Mouse (Mus musculus) heart, postnatal 0 days (tissue): ENCODE data around the gene Irf6. TPM values are rescaled to one million over a fixed set of nuclear protein-coding genes. Genes with fewer than 3 reads are reported as not detected.

Source experiments
- ATAC-seq: fragments of 200-750 bp; cut with Nextera tagmentation; 2 replicates; pipeline ENCODE4 v1.8.0; 2017; ENCODE audit warnings: low read depth, moderate number of reproducible peaks, moderate library complexity; ENCODE audit not compliant: insufficient read depth
- DNase-seq: peaks from one replicate; pipeline ENCODE4 v3.0.0-alpha.2; 2016; ENCODE audit warnings: low spot score
- H3K27ac ChIP-seq: fragments of 300-500 bp; sonication (generic); 2 replicates; pipeline ENCODE4 v1.5.1; 2014; ENCODE audit warnings: low read depth, mild to moderate bottlenecking
- H3K27me3 ChIP-seq: fragments of 300-500 bp; sonication (generic); 2 replicates; pipeline ENCODE4 v1.6.1; 2014; ENCODE audit warnings: low read length, mixed read lengths; ENCODE audit not compliant: control insufficient read depth, insufficient read depth
- H3K36me3 ChIP-seq: fragments of 300-500 bp; sonication (generic); replicated peaks from 2 replicates; pipeline ENCODE4 v1.6.1; 2014; ENCODE audit warnings: low read length, mixed read lengths; ENCODE audit not compliant: control insufficient read depth, insufficient read depth
- H3K4me1 ChIP-seq: fragments of 300-500 bp; sonication (generic); 2 replicates; pipeline ENCODE4 v1.6.1; 2014; ENCODE audit warnings: antibody characterized with exemption; ENCODE audit not compliant: control insufficient read depth, insufficient read depth
- H3K4me2 ChIP-seq: fragments of 300-500 bp; sonication (generic); 2 replicates; pipeline ENCODE4 v1.6.1; 2014; ENCODE audit warnings: low read depth, mild to moderate bottlenecking, low read length, moderate library complexity
- H3K4me3 ChIP-seq: fragments of 300-500 bp; sonication (generic); 2 replicates; pipeline ENCODE4 v1.5.1; 2014; ENCODE audit warnings: low read depth, low read length
- H3K9ac ChIP-seq: fragments of 300-500 bp; sonication (generic); replicated peaks from 2 replicates; pipeline ENCODE4 v1.6.1; 2014; ENCODE audit warnings: low read depth, low read length, mixed read lengths
- H3K9me3 ChIP-seq: fragments of 300-500 bp; sonication (generic); replicated peaks from 2 replicates; pipeline ENCODE4 v1.6.1; 2016; ENCODE audit warnings: low read length; ENCODE audit not compliant: control insufficient read depth
- CTCF ChIP-seq: IDR thresholded peaks from 2 replicates; pipeline ENCODE4 v1.5.1; 2016; ENCODE audit warnings: antibody characterized with exemption, control low read depth, low read depth
- EP300 ChIP-seq: IDR thresholded peaks from 2 replicates; pipeline ENCODE4 v1.6.1; 2016; ENCODE audit warnings: antibody characterized with exemption, low read depth
- WGBS: fragments of 180-500 bp; shearing (Covaris S2); extraction: QIAGEN DNeasy Blood & Tissue Kit; methylation state at CpG from one replicate; pipeline ENCODE4 v1.1.7; 2014; 5-methylcytosine and 5-hydroxymethylcytosine counted together
- polyA plus RNA-seq: library from polyadenylated mRNA; unstranded; fragments of >200 nt; fragmentation: Nextera tagmentation; extraction: Ambion mirVana; gene quantifications from 2 replicates; pipeline ENCODE4 v1.2.1, GENCODE M21; 2015
- total RNA-seq: library from RNA; depleted of rRNA; stranded (reverse); fragments of >200 nt; gene quantifications from 2 replicates; pipeline ENCODE4 v1.2.3, GENCODE M21; 2014; ENCODE audit warnings: low replicate concordance

Gene Irf6
- total and polyA plus RNA-seq, 2 experiments from 2014 or later: 2.2 to 6.6 TPM

- no peak for TF ChIP-seq EP300
- TF ChIP-seq CTCF: no peak
- 77% methylated on average over 3 of the region's 3 CpGs for WGBS
Observed at GRCm38 (mm10) chr1:193167746-193168145, 14.8 kb downstream of the Irf6 start, which contains the start of gene A130010J15Rik. Gene A130010J15Rik (plus strand): TSS chr1:193168046.

GRCm38 (mm10) chr1:193169228-193169627 lies 16.3 kb downstream of the Irf6 start:
- DNase-seq: no peak
- no peak overlapping the region for H3K4me3 ChIP-seq
- H3K4me2 ChIP-seq: no peak overlapping the region
- no peak overlapping the region for H3K27ac ChIP-seq
- H3K9me3 ChIP-seq: no peaks in the 10 kb centered on the region
- TF ChIP-seq CTCF (no peak), EP300 (no peak)
- 73% methylated on average over 7 of the region's 7 CpGs for WGBS
- no peak for ATAC-seq
- H3K4me1 ChIP-seq: peaks cover 19% of the 10 kb centered on the region
- H3K27me3 ChIP-seq: no peaks in the 10 kb centered on the region
- H3K36me3 ChIP-seq: no peaks in the 10 kb centered on the region
- H3K9ac ChIP-seq: no peak overlapping the region

More at GRCm38 (mm10) chr1:193167746-193168145, 14.8 kb downstream of the Irf6 start, which contains the start of gene A130010J15Rik:
- no peak within 1 kb of the TSS for H3K27ac ChIP-seq
- ATAC-seq: no peak
- H3K9me3 ChIP-seq: no peaks in the 10 kb centered on the region
- no peak within 1 kb of the TSS for H3K4me2 ChIP-seq
- no peak for DNase-seq
- H3K4me3 ChIP-seq: no peak within 1 kb of the TSS
- no peaks in the 10 kb centered on the region for H3K27me3 ChIP-seq
- peaks cover 15% of the 10 kb centered on the region for H3K4me1 ChIP-seq
- no peak within 1 kb of the TSS for H3K9ac ChIP-seq
- no peaks in the 10 kb centered on the region for H3K36me3 ChIP-seq

- ATAC-seq (no peak), DNase-seq (peak; percentile 74)
- TF ChIP-seq EP300 (no peak), CTCF (no peak)
- H3K27me3 ChIP-seq: no peaks in the 10 kb centered on the region
- WGBS: 75% methylated on average over 2 of the region's 2 CpGs
- H3K9ac ChIP-seq: no peak overlapping the region
- no peaks in the 10 kb centered on the region for H3K9me3 ChIP-seq
- H3K27ac ChIP-seq: no peak overlapping the region
- H3K36me3 ChIP-seq: no peaks in the 10 kb centered on the region
- no peak overlapping the region for H3K4me3 ChIP-seq
- H3K4me2 ChIP-seq: no peak overlapping the region
- H3K4me1 ChIP-seq: peaks cover 25% of the 10 kb centered on the region
Observed at GRCm38 (mm10) chr1:193169856-193170255, 16.9 kb downstream of the Irf6 start.

GRCm38 (mm10) chr1:193172991-193173809 lies 20.3 kb downstream of the Irf6 start:
- H3K9ac ChIP-seq: peak overlapping the region; percentile 72
- TF ChIP-seq CTCF (peak; percentile 4; the same call in 1 of the 2 replicates), EP300 (peak; percentile 79)
- no peaks in the 10 kb centered on the region for H3K9me3 ChIP-seq
- no peaks in the 10 kb centered on the region for H3K36me3 ChIP-seq
- peaks cover 33% of the 10 kb centered on the region for H3K4me1 ChIP-seq
- H3K27ac ChIP-seq: peak overlapping the region; percentile 86
- DNase-seq: peak; percentile 98
- ATAC-seq: peak; percentile 99
- WGBS: under 1% methylated on average over 48 of the region's 48 CpGs
- H3K4me2 ChIP-seq: peak overlapping the region; percentile 68
- no peaks in the 10 kb centered on the region for H3K27me3 ChIP-seq
- H3K4me3 ChIP-seq: peak overlapping the region; percentile 72

- WGBS: 15% methylated on average over 9 of the region's 9 CpGs
- no peaks in the 10 kb centered on the region for H3K27me3 ChIP-seq
- no peak for ATAC-seq
Observed at GRCm38 (mm10) chr1:193173810-193174129, 20.9 kb downstream of the Irf6 start.

More at GRCm38 (mm10) chr1:193173810-193174129, 20.9 kb downstream of the Irf6 start:
- H3K4me2 ChIP-seq: peak overlapping the region; percentile 68
- H3K4me1 ChIP-seq: peaks cover 33% of the 10 kb centered on the region
- no peaks in the 10 kb centered on the region for H3K36me3 ChIP-seq
- peak overlapping the region; percentile 70 for H3K9ac ChIP-seq
- peak overlapping the region; percentile 72 for H3K4me3 ChIP-seq
- peak overlapping the region; percentile 86 for H3K27ac ChIP-seq
- TF ChIP-seq CTCF: no peak
- DNase-seq: no peak
- no peaks in the 10 kb centered on the region for H3K9me3 ChIP-seq
